Mouse (Mus musculus) stomach, embryonic 16.5 days (tissue): ENCODE measurements at regions not wholly inside any gene's neighbourhood (a gene's known extent, or its start where the extent isn't known, plus 50 kb on each side); places are given as distances from the start of the nearest gene placed in this dataset.

ENCODE experiments used
- ATAC-seq: fragments of 200-750 bp; cut with Nextera tagmentation; 2 replicates; pipeline ENCODE4 v1.8.0; 2017; ENCODE audit warnings: moderate number of reproducible peaks, moderate TSS enrichment; ENCODE audit not compliant: insufficient read depth, low FRiP score
- H3K27ac ChIP-seq: fragments of 300-500 bp; sonication (generic); 2 replicates; pipeline ENCODE4 v1.5.1; 2014; ENCODE audit warnings: low read length
- H3K27me3 ChIP-seq: fragments of 300-500 bp; sonication (generic); 2 replicates; pipeline ENCODE4 v1.6.1; 2014; ENCODE audit warnings: low read length, control low read depth, mixed read lengths; ENCODE audit not compliant: control insufficient read depth, insufficient read depth
- H3K36me3 ChIP-seq: fragments of 300-500 bp; sonication (generic); 2 replicates; pipeline ENCODE4 v1.6.1; 2014; ENCODE audit warnings: low read length; ENCODE audit not compliant: control insufficient read depth, insufficient read depth
- H3K4me1 ChIP-seq: fragments of 300-500 bp; sonication (generic); 2 replicates; pipeline ENCODE4 v1.6.1; 2014; ENCODE audit warnings: low read length, control low read depth, mixed read lengths; ENCODE audit not compliant: control insufficient read depth, insufficient read depth
- H3K4me2 ChIP-seq: fragments of 300-500 bp; sonication (generic); 2 replicates; pipeline ENCODE4 v1.6.1; 2014; ENCODE audit warnings: low read depth, low read length, mixed read lengths
- H3K4me3 ChIP-seq: fragments of 300-500 bp; sonication (generic); replicated peaks from 2 replicates; pipeline ENCODE4 v1.5.1; 2014; ENCODE audit warnings: mild to moderate bottlenecking, low read length
- H3K9ac ChIP-seq: fragments of 300-500 bp; sonication (generic); 2 replicates; pipeline ENCODE4 v1.6.1; 2014; ENCODE audit warnings: low read length
- H3K9me3 ChIP-seq: fragments of 300-500 bp; sonication (generic); replicated peaks from 2 replicates; pipeline ENCODE4 v1.6.1; 2016; ENCODE audit warnings: low read length, control low read depth; ENCODE audit not compliant: control insufficient read depth
- WGBS: fragments of 180-500 bp; shearing (Covaris S2); extraction: QIAGEN DNeasy Blood & Tissue Kit; methylation state at CpG from one replicate; pipeline ENCODE4 v1.1.7; 2014; 5-methylcytosine and 5-hydroxymethylcytosine counted together

DNA sequence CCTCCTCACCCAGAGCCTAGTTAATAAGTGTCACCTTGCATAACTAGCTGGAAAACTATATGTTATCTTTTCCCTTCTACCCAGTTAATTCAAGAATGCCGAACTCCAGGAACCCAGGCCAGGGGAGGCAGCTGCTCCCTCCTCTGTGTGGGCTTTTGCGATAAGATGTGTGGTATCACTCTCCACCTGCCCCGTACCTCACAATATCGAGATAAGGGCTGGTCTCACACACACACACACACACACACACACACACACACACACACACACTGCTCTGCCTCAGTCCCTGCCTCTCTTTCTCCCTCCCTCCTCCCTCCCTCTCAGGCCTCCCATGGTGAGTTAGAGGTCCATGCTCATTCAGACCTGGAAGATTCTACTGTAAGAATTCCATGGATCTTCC lies 127.1 kb downstream of the Slc38a4 start:
- H3K27ac ChIP-seq = no peak overlapping the region
- ATAC-seq = peak; percentile 85

DNA sequence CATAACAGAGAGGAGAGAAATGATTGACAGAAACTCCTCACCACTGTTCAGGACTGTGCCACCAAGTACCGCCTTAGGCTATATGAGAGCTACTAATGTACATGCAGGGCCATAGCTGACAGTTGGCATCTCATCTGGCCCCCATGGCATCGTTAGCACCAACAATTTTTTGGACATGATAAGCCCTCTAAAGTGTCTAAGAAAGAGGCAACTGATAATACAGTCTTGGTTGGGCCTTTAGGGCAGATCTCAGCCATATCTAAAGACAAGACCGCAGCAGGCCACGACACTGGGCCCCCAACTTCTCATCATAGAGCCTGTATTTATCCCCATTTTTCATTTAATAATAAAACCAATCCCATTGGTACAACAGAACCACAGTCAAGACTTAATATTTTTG lies 128.1 kb downstream of the Slc38a4 start:
- no peaks in the 10 kb centered on the region for H3K36me3 ChIP-seq
- no peak overlapping the region for H3K27ac ChIP-seq
- no peak overlapping the region for H3K4me3 ChIP-seq
- no peaks in the 10 kb centered on the region for H3K27me3 ChIP-seq
- no peaks in the 10 kb centered on the region for H3K9me3 ChIP-seq
- H3K4me2 ChIP-seq = no peak overlapping the region
- WGBS = 84% methylated on average over 4 of the region's 4 CpGs
- no peaks in the 10 kb centered on the region for H3K4me1 ChIP-seq
- no peak for ATAC-seq
- H3K9ac ChIP-seq = no peak overlapping the region

More for the DNA sequence above, 127.1 kb downstream of the Slc38a4 start:
- Histone ChIP-seq H3K4me3 (no peak overlapping the region), H3K27me3 (no peaks in the 10 kb centered on the region), H3K9me3 (no peaks in the 10 kb centered on the region), H3K4me1 (no peaks in the 10 kb centered on the region), H3K36me3 (no peaks in the 10 kb centered on the region), H3K4me2 (no peak overlapping the region), H3K9ac (no peak overlapping the region)
- WGBS = 63% methylated on average over 4 of the region's 4 CpGs

DNA sequence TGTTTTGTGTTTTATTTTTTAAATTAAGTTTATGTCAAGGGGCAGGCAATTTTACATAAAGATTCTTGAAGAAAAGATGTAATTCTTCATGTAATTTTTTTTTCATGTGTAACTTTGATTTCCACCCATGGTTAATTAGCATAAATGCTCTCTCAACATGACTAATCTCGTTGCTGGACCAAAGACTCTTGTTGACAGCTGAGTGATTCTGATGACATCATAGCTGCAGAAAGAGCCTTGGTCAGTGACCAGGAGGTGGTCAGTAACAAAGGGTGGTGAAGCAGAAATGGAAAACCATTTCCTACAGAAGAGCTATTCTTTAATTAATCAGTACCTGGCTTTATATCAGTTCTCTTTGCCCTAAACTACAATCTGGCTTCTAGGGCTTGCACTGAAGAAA lies 129.1 kb downstream of the Slc38a4 start:
- no peak overlapping the region for H3K9ac ChIP-seq
- no peak overlapping the region for H3K4me2 ChIP-seq
- H3K27me3 ChIP-seq = no peaks in the 10 kb centered on the region
- no peak for ATAC-seq
- 78% methylated on average over 1 of the region's 1 CpGs for WGBS
- H3K9me3 ChIP-seq = no peaks in the 10 kb centered on the region
- no peaks in the 10 kb centered on the region for H3K36me3 ChIP-seq
- H3K4me1 ChIP-seq = no peaks in the 10 kb centered on the region
- H3K4me3 ChIP-seq = no peak overlapping the region
- no peak overlapping the region for H3K27ac ChIP-seq

DNA sequence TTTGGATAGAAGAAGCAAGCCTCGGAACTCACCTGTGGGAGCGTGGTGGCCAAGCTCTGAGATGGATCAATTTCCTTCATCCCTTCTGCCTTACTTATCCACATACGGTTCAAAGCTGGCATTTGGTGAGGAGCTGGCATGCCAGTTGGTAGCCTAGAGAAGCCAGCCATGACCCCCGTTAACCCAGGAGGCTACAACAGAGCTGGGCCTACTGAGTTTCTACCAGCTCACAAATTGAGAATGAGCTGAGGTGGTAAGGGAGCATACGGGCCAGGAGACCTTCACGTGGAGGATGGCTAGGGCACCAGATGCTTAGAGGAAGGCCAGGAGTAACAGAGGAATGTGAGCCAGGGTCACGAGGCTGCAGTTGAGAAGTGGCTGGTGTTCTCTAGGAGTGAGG lies 139.2 kb downstream of the Slc38a4 start:
- no peaks in the 10 kb centered on the region for H3K4me1 ChIP-seq
- H3K4me3 ChIP-seq = no peak overlapping the region
- no peak overlapping the region for H3K4me2 ChIP-seq
- no peaks in the 10 kb centered on the region for H3K36me3 ChIP-seq
- no peaks in the 10 kb centered on the region for H3K27me3 ChIP-seq
- H3K9ac ChIP-seq = no peak overlapping the region
- no peak for ATAC-seq
- H3K9me3 ChIP-seq = no peaks in the 10 kb centered on the region
- 88% methylated on average over 7 of the region's 7 CpGs for WGBS
- H3K27ac ChIP-seq = no peak overlapping the region

DNA sequence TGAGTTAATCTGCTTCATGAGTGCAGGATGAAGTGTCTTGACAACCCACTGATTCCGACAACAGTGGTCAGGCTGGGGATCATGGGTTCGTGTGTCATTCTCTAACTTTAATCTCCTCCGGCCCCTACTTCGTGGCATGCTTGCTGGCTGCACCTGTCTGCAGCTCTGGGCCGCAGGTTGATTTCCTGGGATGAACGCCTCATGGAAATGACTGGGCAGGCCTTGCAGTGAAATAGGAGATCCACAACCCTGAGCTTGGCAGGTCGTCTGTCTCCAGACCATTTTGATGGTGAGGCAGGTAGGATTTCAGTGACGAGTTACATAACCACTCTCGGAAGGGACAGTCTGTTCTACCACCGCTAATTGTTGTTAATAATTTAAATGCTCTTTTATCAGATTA lies 140.2 kb downstream of the Slc38a4 start:
- H3K27me3 ChIP-seq = no peaks in the 10 kb centered on the region
- no peak overlapping the region for H3K9ac ChIP-seq
- no peaks in the 10 kb centered on the region for H3K36me3 ChIP-seq
- no peak for ATAC-seq
- H3K27ac ChIP-seq = no peak overlapping the region
- WGBS = 76% methylated on average over 10 of the region's 10 CpGs
- no peaks in the 10 kb centered on the region for H3K9me3 ChIP-seq
- no peaks in the 10 kb centered on the region for H3K4me1 ChIP-seq
- H3K4me3 ChIP-seq = no peak overlapping the region
- H3K4me2 ChIP-seq = no peak overlapping the region

DNA sequence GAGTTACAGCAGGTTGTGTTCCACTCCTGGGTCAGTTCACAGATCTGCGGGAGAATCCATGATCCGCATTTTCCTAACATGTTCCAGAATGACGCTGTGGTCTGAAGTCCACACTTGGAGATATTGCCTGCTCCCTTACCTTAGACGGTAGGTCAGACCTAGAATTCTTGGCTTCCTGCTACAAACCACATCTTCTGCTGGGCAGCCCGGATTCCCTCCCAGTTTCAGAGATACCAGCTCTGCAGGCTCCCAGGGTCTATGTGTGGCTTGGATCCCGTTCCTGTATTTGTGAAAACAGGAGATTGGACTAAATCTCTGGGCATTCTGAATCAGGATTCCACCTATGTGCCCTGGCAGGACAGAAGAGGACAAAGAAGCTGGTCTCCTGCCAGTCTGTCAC lies 140.8 kb downstream of the Slc38a4 start:
- Histone ChIP-seq H3K27ac (no peak overlapping the region), H3K4me3 (no peak overlapping the region), H3K4me2 (no peak overlapping the region), H3K9ac (no peak overlapping the region), H3K4me1 (no peaks in the 10 kb centered on the region), H3K27me3 (no peaks in the 10 kb centered on the region), H3K36me3 (no peaks in the 10 kb centered on the region), H3K9me3 (no peaks in the 10 kb centered on the region)
- 83% methylated on average over 6 of the region's 6 CpGs for WGBS
- no peak for ATAC-seq

DNA sequence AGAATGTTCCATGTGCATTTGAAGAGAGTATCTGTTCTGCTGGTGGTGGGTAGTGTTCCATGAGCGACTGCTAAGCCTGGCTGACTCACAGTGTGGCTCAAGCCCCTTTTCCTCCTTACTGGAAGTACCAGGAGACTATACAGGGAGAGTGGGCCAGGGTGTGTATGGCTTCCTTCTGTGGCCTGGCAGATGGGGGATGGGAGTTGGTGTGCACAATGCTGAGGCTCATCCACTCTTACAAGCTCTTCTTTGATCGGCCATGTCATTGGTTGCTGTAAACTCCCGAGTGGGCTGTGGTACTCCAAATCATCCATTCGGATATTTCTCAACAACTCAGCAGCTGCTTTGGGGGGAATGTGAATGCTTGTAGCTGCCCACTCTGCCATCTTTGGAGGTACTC lies 150.2 kb downstream of the Slc38a4 start:
- Histone ChIP-seq H3K27me3 (no peaks in the 10 kb centered on the region), H3K36me3 (no peaks in the 10 kb centered on the region), H3K4me3 (no peak overlapping the region), H3K4me2 (no peak overlapping the region), H3K9me3 (peaks cover 7% of the 10 kb centered on the region; the same call in 1 of the 2 replicates), H3K9ac (no peak overlapping the region), H3K4me1 (no peaks in the 10 kb centered on the region), H3K27ac (no peak overlapping the region)
- WGBS = 87% methylated on average over 4 of the region's 4 CpGs
- ATAC-seq = no peak

DNA sequence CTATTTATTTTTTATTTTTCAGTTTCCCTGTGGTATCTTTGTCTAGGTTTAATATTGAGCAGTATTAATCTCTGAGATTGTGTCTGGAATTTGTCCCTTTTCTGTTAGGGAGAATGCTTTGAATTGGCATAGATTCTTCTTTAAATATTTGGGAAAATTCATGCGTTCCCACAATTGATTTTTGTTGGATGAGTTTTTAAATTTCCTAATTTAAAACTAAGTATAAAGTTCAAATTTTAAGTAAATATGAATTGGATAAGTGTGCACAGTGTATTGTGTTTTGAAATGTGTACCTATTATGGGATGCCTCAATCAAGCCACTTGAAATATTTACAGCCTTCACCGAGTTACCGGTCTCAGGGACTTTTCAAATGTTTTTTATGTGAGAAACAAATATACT lies 152.3 kb downstream of the Slc38a4 start:
- Histone ChIP-seq H3K4me2 (no peak overlapping the region), H3K4me3 (no peak overlapping the region), H3K27ac (no peak overlapping the region), H3K36me3 (no peaks in the 10 kb centered on the region), H3K9ac (no peak overlapping the region), H3K27me3 (no peaks in the 10 kb centered on the region), H3K4me1 (no peaks in the 10 kb centered on the region), H3K9me3 (peaks cover 7% of the 10 kb centered on the region; the same call in 1 of the 2 replicates)
- WGBS = 85% methylated on average over 3 of the region's 3 CpGs
- ATAC-seq = no peak

DNA sequence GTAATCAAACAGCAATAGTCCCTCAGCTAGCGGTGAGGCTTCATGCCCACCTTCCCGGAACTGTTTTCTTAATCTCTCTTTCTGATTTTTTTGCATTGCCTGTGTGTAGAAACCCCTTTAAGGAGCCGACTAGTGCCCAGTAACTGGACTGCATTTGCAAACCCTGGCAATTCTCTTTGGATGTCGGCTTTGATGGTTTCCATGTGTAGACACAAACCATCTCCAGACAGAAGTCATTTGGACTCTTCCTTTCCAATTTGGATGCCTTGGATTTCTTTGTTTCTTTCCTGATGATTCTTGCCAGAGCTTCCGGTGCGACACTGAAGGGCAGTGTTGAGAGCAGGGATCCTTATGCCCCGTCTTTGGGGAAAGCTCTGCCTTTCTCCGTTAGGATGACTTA lies 153.0 kb downstream of the Slc38a4 start:
- H3K27me3 ChIP-seq = no peaks in the 10 kb centered on the region
- no peak overlapping the region for H3K9ac ChIP-seq
- no peaks in the 10 kb centered on the region for H3K36me3 ChIP-seq
- 79% methylated on average over 8 of the region's 8 CpGs for WGBS
- no peak overlapping the region for H3K27ac ChIP-seq
- H3K9me3 ChIP-seq = peaks cover 7% of the 10 kb centered on the region; the same call in 1 of the 2 replicates
- no peaks in the 10 kb centered on the region for H3K4me1 ChIP-seq
- no peak for ATAC-seq
- no peak overlapping the region for H3K4me3 ChIP-seq
- no peak overlapping the region for H3K4me2 ChIP-seq

DNA sequence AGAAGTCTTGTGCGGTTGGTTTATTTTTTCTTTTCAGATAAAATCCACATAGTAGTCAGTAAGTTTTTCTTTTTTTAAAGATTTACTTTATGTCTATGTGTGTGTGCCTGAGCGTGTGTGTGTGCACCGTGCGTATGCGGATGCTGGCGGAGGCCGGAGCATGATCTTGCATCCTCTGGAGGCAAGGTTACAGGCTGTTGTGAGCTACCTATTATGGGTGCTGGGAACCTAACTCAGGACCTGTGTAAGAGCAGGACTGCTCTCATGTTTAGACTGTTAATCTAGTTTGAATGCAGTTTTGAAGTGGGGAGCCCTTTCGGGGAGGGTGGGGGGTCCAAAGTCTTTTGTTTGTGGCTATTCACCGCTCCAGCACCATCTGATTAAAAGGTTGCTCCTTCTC lies 154.1 kb downstream of the Slc38a4 start:
- Histone ChIP-seq H3K9ac (no peak overlapping the region), H3K4me1 (no peaks in the 10 kb centered on the region), H3K9me3 (peaks cover 4% of the 10 kb centered on the region; the same call in 1 of the 2 replicates), H3K27me3 (no peaks in the 10 kb centered on the region), H3K27ac (no peak overlapping the region), H3K4me3 (no peak overlapping the region), H3K4me2 (no peak overlapping the region), H3K36me3 (no peaks in the 10 kb centered on the region)
- no peak for ATAC-seq
- WGBS = 94% methylated on average over 9 of the region's 9 CpGs
